Mouse (Mus musculus): ENCODE measurements around the gene Taar2.

Gene Taar2

GRCm38 (mm10) chr10:23985546-23985945, 47.2 kb downstream of the Taar2 start, which contains the start of gene Taar6:
Gene Taar6, minus strand, starts transcription at chr10:23985646.
- DNase-seq (ENCODE audit: low spot score), result no peak

DNA sequence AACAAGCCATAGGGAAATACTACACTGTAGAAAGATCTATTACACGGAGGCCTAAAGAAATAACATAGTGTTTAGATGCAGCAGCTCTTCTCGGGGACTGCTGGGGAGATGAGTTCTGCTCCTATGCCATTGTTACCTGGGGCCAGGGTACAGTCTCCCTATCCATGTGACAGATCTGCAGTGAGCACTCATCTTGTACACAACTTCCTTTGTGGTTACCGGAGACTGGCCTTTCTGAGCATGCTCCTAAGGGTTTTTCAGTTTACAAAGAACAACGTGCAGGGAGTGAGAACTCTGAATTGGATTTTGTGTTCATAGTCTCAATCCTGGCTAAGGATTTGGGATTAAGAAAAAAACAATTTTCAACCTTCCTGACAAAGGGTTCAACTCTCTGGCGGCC, 48.0 kb downstream of the Taar2 start:
- no peak for DNase-seq (ENCODE audit: low spot score)

Data from yolk sac, embryonic 10.5 days (tissue).